Mouse (Mus musculus) kidney, embryonic 15.5 days (tissue): ENCODE results near the gene Ncoa1. TPM values are rescaled to one million over a fixed set of nuclear protein-coding genes. Genes with fewer than 3 reads are reported as not detected.
A peak's percentile ranks its signal among the peaks of the same experiment; 100 is the strongest.
"Not testable (repeated sequence)": the region's sequence is repeated elsewhere in the genome, so short reads cannot be mapped to it uniquely, and the experiment has no call there.

Experiments
- ATAC-seq: fragments of 200-750 bp; cut with Nextera tagmentation; replicated peaks from 2 replicates; pipeline ENCODE4 v1.8.0; 2017; ENCODE audit warnings: moderate TSS enrichment; ENCODE audit not compliant: low FRiP score
- H3K27ac ChIP-seq: fragments of 300-500 bp; sonication (generic); 2 replicates; pipeline ENCODE4 v1.5.1; 2015; ENCODE audit warnings: mild to moderate bottlenecking, inconsistent platforms
- H3K27me3 ChIP-seq: fragments of 300-500 bp; sonication (generic); 2 replicates; pipeline ENCODE4 v1.6.1; 2015; ENCODE audit warnings: inconsistent platforms
- H3K36me3 ChIP-seq: fragments of 300-500 bp; sonication (generic); 2 replicates; pipeline ENCODE4 v1.6.1; 2015; ENCODE audit warnings: inconsistent platforms
- H3K4me1 ChIP-seq: fragments of 300-500 bp; sonication (generic); 2 replicates; pipeline ENCODE4 v1.6.1; 2015; ENCODE audit warnings: inconsistent platforms
- H3K4me2 ChIP-seq: fragments of 300-500 bp; sonication (generic); 2 replicates; pipeline ENCODE4 v1.6.1; 2015; ENCODE audit warnings: moderate library complexity, mild to moderate bottlenecking, inconsistent platforms
- H3K4me3 ChIP-seq: fragments of 300-500 bp; sonication (generic); replicated peaks from 2 replicates; pipeline ENCODE4 v1.5.1; 2015; ENCODE audit warnings: mild to moderate bottlenecking, inconsistent platforms
- H3K9ac ChIP-seq: fragments of 300-500 bp; sonication (generic); 2 replicates; pipeline ENCODE4 v1.6.1; 2015; ENCODE audit warnings: mild to moderate bottlenecking, inconsistent platforms
- H3K9me3 ChIP-seq: fragments of 300-500 bp; sonication (generic); replicated peaks from 2 replicates; pipeline ENCODE4 v1.6.1; 2016; ENCODE audit warnings: inconsistent platforms
- WGBS: fragments of 180-500 bp; shearing (Covaris S2); methylation state at CpG from one replicate; pipeline ENCODE4 v1.1.7; 2015; ENCODE audit warnings: mixed read lengths; 5-methylcytosine and 5-hydroxymethylcytosine counted together
- polyA plus RNA-seq: library from polyadenylated mRNA; unstranded; fragments of >200 nt; fragmentation: Nextera tagmentation; extraction: Ambion mirVana; gene quantifications from 2 replicates; pipeline ENCODE4 v1.2.1, GENCODE M21; 2015

The Ncoa1 gene
- polyA plus RNA-seq, 1 experiment from 2014 or later = 6.9 TPM

DNA sequence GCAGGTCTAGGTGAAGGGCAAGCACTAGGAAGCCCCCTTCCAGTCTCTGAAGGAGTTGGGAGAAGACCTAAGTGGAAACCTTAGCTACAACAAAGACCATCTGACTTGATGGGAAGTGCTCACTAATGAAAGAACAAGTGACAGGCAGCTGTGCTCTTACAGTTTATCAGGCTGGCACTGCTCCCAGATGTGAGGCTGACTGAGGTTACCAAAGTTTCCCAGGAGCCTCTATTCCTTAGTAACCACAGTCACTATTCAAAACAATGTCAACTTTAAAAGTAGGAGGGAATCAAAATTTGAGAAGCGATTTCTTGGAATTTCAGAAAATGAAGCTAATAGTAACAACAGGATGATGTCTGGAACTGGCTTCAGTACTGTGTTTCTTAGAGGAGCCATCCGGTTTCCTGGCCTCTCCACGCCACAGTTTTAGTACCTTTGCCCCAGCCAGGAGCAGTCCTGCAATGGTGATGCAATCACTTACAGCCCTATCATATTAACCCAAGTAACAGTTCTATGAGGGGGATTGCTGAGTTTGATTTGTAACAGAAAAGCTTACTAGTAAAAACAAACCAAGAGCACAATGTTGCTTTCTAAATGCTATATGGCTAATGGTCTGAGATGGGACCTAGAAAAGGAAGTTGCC is 90.8 kb downstream of the Ncoa1 start:
- 70% methylated on average over 3 of the region's 3 CpGs for WGBS
- no peak overlapping the region for H3K4me2 ChIP-seq

GRCm38 (mm10) chr12:4383061-4383460 is 93.9 kb downstream of the Ncoa1 start:
- H3K27me3 ChIP-seq = no peaks in the 10 kb centered on the region
- WGBS = 84% methylated on average over 3 of the region's 3 CpGs
- H3K9me3 ChIP-seq = no peaks in the 10 kb centered on the region
- no peak overlapping the region for H3K27ac ChIP-seq
- H3K4me3 ChIP-seq = no peak overlapping the region
- no peak overlapping the region for H3K4me2 ChIP-seq
- no peaks in the 10 kb centered on the region for H3K4me1 ChIP-seq
- no peaks in the 10 kb centered on the region for H3K36me3 ChIP-seq
- no peak for ATAC-seq
- no peak overlapping the region for H3K9ac ChIP-seq

More for the DNA sequence above, 90.8 kb downstream of the Ncoa1 start:
- Histone ChIP-seq H3K36me3 (no peaks in the 10 kb centered on the region), H3K27ac (no peak overlapping the region), H3K27me3 (no peaks in the 10 kb centered on the region), H3K9ac (no peak overlapping the region), H3K4me3 (no peak overlapping the region), H3K9me3 (no peaks in the 10 kb centered on the region), H3K4me1 (no peaks in the 10 kb centered on the region)
- ATAC-seq = no peak

GRCm38 (mm10) chr12:4379298-4379957 is 97.6 kb downstream of the Ncoa1 start:
- Histone ChIP-seq H3K4me3 (no peak overlapping the region), H3K9me3 (no peaks in the 10 kb centered on the region), H3K27ac (no peak overlapping the region), H3K9ac (no peak overlapping the region), H3K36me3 (no peaks in the 10 kb centered on the region), H3K4me2 (no peak overlapping the region), H3K27me3 (no peaks in the 10 kb centered on the region), H3K4me1 (peaks cover 3% of the 10 kb centered on the region; the same call in 1 of the 2 replicates)
- ATAC-seq = no peak
- 37% methylated on average over 7 of the region's 7 CpGs for WGBS

DNA sequence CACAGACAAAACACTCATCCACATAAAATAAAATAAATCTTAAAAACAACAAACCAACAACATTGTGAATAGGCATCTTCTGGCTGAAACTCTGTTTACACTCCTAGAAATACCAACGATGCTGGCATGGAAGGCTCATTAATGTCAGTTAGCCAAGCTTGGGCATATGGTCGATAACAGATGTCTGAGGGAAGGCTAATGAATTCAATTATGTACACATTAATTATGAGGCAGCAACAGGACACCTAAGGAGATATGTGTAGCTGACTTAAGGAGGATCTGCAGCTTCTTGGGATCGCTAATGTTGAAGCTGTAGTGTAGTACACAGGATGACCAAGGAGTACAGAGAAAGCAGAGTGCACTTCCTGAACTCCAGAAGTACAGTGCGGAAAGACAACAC is 100.5 kb downstream of the Ncoa1 start:
- WGBS = 82% methylated on average over 4 of the region's 4 CpGs
- H3K36me3 ChIP-seq = no peaks in the 10 kb centered on the region
- peaks cover 3% of the 10 kb centered on the region; the same call in 1 of the 2 replicates for H3K4me1 ChIP-seq
- H3K27ac ChIP-seq = no peak overlapping the region
- H3K27me3 ChIP-seq = no peaks in the 10 kb centered on the region
- no peaks in the 10 kb centered on the region for H3K9me3 ChIP-seq
- no peak overlapping the region for H3K4me3 ChIP-seq
- no peak overlapping the region for H3K4me2 ChIP-seq
- H3K9ac ChIP-seq = no peak overlapping the region
- ATAC-seq = no peak

DNA sequence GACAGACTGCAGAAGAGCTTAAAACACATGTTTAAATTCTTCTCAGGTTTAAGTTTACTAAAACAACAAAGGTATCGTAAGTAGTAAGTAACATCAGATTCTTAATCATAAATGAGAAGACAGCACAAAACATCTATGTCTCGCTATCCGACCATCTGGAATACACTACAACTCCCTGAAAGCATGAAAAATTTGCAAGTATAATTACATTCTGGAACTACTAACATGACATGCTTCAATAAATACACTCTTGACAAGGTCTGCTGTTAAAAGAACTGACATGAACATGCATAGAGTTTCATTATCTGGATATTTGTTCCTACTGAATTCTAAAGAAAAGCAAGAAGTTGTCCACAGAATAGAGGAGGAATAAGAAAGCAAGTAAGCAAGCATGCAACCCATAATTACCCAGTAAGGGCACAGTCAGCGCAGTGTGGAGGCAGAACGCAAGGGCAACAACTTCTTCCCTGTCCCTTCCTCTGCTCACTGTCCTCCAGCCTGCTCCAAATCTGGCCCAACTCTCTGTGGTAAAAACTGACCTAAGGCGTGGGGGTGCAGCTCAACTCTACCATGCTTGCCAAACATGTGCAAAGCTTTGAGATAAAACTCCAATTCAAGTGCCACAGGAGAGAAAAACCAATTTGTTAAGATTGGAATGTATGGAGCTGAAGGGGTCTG is 102.0 kb downstream of the Ncoa1 start:
- peak overlapping the region; percentile 37; the same call in 1 of the 2 replicates for H3K27ac ChIP-seq
- no peaks in the 10 kb centered on the region for H3K27me3 ChIP-seq
- no peak overlapping the region for H3K4me2 ChIP-seq
- no peak overlapping the region for H3K9ac ChIP-seq
- H3K4me3 ChIP-seq = no peak overlapping the region
- whole genome bisulfite sequencing = 71% methylated on average over 6 of the region's 6 CpGs
- H3K36me3 ChIP-seq = no peaks in the 10 kb centered on the region
- H3K4me1 ChIP-seq = peaks cover 3% of the 10 kb centered on the region; the same call in 1 of the 2 replicates
- no peaks in the 10 kb centered on the region for H3K9me3 ChIP-seq
- ATAC-seq = 0 out of 2 replicates have a peak, but pooled peaks have one; percentile 43

GRCm38 (mm10) chr12:4371406-4371805 is 105.6 kb downstream of the Ncoa1 start:
- 66% methylated on average over 1 of the region's 1 CpGs for WGBS
- ATAC-seq = no peak
- H3K9me3 ChIP-seq = no peaks in the 10 kb centered on the region
- H3K4me2 ChIP-seq = no peak overlapping the region
- H3K9ac ChIP-seq = no peak overlapping the region
- peaks cover 3% of the 10 kb centered on the region; the same call in 1 of the 2 replicates for H3K4me1 ChIP-seq
- H3K36me3 ChIP-seq = no peaks in the 10 kb centered on the region
- H3K27me3 ChIP-seq = no peaks in the 10 kb centered on the region
- H3K4me3 ChIP-seq = no peak overlapping the region
- no peak overlapping the region for H3K27ac ChIP-seq

DNA sequence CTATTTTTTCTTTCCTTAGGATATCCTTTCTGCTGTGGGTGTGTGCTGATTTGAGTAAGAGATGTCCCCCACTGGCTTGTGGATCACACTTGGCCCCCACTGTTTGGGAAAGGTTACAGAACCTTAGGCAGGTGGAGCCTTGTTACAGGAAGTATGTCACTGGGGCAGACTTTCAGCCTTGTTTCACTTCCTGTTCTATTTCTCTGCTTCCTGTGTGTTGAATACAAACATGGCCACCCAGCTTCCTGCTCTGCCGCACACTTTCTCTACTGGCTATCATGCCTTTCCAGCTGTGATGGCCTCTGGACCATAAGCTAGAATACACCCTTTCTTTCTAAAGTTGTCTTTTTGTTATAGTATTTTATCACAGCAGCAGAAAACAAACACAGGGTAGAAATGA is 111.0 kb downstream of the Ncoa1 start:
- Histone ChIP-seq H3K4me1 (no peaks in the 10 kb centered on the region), H3K9me3 (no peaks in the 10 kb centered on the region), H3K4me2 (no peak overlapping the region), H3K27ac (no peak overlapping the region), H3K4me3 (no peak overlapping the region), H3K36me3 (no peaks in the 10 kb centered on the region), H3K9ac (no peak overlapping the region), H3K27me3 (no peaks in the 10 kb centered on the region)
- 82% methylated on average over 1 of the region's 1 CpGs for WGBS
- no peak for ATAC-seq

GRCm38 (mm10) chr12:4359475-4359874 is 117.5 kb downstream of the Ncoa1 start:
- H3K36me3 ChIP-seq = no peaks in the 10 kb centered on the region
- H3K9ac ChIP-seq = no peak overlapping the region
- no peak overlapping the region for H3K27ac ChIP-seq
- no peak overlapping the region for H3K4me2 ChIP-seq
- WGBS = 57% methylated on average over 1 of the region's 1 CpGs
- no peak overlapping the region for H3K4me3 ChIP-seq
- no peaks in the 10 kb centered on the region for H3K4me1 ChIP-seq
- no peak for ATAC-seq
- no peaks in the 10 kb centered on the region for H3K9me3 ChIP-seq
- no peaks in the 10 kb centered on the region for H3K27me3 ChIP-seq

DNA sequence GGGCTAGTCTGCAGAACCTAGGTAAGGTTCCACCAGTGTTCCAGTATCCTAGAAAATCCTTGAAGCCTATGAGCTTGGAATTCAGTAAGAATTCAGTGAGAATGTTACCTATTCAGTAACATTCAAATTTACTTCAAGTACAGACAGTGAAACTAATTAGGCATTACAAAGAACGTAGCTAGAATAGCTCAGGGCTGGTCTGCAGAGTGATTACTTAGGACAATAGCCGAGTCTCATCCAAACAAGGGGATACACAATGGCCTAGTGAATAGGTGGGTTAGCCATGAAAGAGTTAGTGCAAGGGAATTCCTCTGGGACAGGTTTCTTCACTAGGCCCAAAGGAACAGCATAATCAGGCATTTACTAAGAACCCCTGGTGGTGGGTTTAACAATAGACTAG is 118.3 kb downstream of the Ncoa1 start:
- WGBS = 70% methylated on average over 2 of the region's 2 CpGs
- not testable (repeated sequence) for H3K27ac ChIP-seq, H3K4me3 ChIP-seq, H3K4me2 ChIP-seq, H3K9me3 ChIP-seq, H3K36me3 ChIP-seq, H3K9ac ChIP-seq, H3K27me3 ChIP-seq, H3K4me1 ChIP-seq, ATAC-seq

DNA sequence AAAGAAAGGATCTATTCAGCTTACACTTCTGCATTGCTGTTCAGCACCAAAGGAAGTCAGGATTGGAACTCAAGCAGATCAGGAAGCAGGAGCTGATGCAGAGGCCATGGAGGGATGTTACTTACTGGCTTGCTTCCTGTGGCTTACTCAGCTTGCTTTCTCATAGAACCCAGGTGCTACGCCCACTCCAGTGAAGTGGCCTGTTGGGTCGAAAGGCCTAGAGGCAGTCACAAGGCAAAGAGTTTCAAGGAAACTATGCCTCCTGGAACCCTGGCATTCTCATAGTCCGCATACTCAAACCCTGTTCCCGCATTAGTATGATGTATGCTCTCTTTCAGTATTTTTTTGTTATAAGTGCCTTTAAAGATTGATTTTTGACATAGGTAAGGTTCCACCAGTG is 118.9 kb downstream of the Ncoa1 start:
- Histone ChIP-seq H3K9ac (no peak overlapping the region), H3K36me3 (no peaks in the 10 kb centered on the region), H3K4me3 (no peak overlapping the region), H3K4me2 (no peak overlapping the region), H3K4me1 (no peaks in the 10 kb centered on the region), H3K27me3 (no peaks in the 10 kb centered on the region), H3K9me3 (no peaks in the 10 kb centered on the region), H3K27ac (no peak overlapping the region)
- ATAC-seq = no peak
- WGBS = 92% methylated on average over 4 of the region's 4 CpGs

DNA sequence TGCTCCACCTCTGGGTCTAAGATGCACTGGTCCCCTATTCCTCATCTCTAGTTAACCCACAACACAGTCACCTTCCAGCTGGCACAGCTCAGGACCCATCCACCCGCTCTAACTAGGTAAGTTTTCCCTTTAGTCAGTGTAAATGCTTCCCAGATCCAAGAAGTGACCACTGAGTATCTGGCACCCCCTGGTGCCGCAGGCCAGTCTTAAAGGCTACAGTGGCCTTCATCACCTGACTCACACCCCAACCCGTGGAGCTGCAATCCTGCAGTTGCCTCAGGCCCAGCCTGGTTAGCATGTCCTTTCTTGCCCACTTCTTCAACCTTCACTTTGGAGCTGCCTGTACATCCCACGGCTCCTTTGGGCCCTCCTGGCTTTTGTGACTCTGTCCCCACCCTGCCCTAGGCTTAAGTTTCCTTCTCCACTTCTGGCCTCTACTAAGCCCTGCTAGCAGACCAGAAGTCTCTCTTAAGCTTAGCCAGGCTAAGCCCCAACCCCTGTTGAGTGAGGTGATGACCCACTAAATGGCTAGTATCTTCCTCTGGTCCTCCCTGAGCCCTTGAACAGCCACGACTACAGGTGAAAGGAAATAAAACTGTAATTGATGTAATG is 120.0 kb downstream of the Ncoa1 start:
- Histone ChIP-seq H3K4me3 (no peak overlapping the region), H3K27me3 (no peaks in the 10 kb centered on the region), H3K4me1 (no peaks in the 10 kb centered on the region), H3K9me3 (no peaks in the 10 kb centered on the region), H3K4me2 (no peak overlapping the region), H3K36me3 (no peaks in the 10 kb centered on the region), H3K9ac (no peak overlapping the region), H3K27ac (no peak overlapping the region)
- ATAC-seq = no peak
- WGBS = 77% methylated on average over 5 of the region's 5 CpGs
